Mouse (Mus musculus) adrenal gland, postnatal 4 days (tissue): ENCODE results near the gene Fzd7. TPM values are rescaled to one million over a fixed set of nuclear protein-coding genes. Genes with fewer than 3 reads are reported as not detected.

Experiments
- DNase-seq, 2 experiments: peaks; one replicate each; pipeline ENCODE4 v3.0.0; 2021 to 2022; ENCODE audit warnings: low spot score in 2 of 2, mixed read lengths in 2 of 2
- total RNA-seq, 2 experiments: library from RNA; stranded (reverse); gene quantifications; 2 replicates each; pipeline ENCODE4 v1.2.3; 2021

Gene Fzd7
- total RNA-seq, 2 experiments from 2014 or later = 23.6 to 28.7 TPM

- no peak for DNase-seq
These were observed 15.8 kb downstream of the Fzd7 start for GRCm38 (mm10) chr1:59497741-59498613.

DNA sequence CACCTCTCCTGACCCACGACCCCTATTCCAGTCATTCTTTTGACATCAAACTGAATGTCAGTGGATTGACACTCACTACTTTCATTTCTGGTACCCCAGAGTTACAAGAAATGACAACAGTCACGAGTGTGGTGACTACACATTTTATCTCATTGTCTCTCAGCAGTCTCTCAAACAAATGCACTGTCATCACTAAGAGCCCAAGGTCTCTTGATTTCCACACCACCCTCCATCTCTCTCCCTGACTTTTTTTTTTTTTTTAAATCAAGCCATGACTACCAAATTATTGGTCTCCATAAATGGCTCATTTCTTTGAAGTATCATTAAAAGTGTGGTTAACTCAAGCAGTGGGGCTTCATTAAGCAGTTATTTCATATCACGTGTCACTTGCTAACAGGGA, 17.1 kb downstream of the Fzd7 start:
- no peak for DNase-seq

- no peak for DNase-seq
These were observed 20.1 kb downstream of the Fzd7 start for GRCm38 (mm10) chr1:59502355-59502754.

- no peak for DNase-seq
These were observed 21.6 kb downstream of the Fzd7 start for GRCm38 (mm10) chr1:59503659-59504301.

DNA sequence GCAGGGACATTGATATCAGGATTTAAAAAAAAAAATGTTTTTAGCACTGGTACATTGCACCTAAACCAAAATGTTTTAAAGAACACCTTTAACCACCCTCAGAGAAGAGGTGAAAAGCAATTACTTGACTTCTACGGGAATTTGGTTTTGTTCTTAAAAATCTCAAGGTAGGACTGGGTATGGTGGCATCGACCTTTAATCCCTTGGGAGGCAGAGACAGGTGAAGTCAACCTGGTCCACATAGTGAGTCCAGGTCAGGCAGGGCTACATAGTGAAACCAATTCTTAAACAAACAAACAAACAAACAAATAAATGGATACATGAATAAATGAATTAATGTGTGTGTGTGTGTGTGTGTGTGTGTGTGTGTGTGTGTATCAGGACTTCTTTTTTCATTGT, 22.1 kb downstream of the Fzd7 start:
- no peak for DNase-seq

GRCm38 (mm10) chr1:59508463-59509139, 26.4 kb downstream of the Fzd7 start:
- DNase-seq = no peak

DNA sequence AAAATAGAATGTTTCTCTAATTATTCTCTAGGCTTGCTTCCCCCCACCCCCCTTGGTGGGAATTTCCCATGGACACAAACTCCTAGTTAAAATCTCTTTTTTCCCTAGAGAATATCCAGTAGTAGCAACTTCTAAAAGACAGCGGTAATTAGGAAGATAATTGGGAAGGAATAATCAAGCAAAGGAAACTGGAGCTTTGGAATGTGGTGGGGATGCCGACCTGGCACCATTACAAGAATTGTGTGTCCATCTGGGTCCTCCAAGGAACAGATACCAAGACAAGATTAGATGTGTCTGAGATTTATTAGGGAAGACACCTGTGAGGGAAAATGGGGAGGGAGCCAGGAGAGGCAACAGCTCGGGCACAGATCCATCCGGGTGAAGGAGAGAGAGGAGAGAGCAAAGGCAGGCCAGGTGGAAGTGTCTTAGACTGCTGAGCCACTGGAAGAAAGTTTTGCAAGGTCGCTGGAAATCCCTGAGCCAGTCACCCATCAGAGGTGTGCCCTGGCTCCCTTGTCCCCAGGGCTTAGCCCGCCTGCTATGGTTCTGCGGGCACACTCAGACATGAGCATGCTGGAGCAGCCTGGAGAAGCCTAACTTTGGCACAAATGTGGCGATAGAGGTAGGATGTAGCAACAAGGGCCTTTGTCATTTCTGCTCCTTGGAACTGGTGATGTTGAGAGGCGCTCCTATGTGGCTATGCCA, 29.5 kb downstream of the Fzd7 start:
- no peak for DNase-seq

- DNase-seq = no peak
These were observed 34.0 kb downstream of the Fzd7 start, which contains the start of gene Gm973 for GRCm38 (mm10) chr1:59516026-59516917. Gene Gm973 (plus strand): TSS chr1:59516264.

DNA sequence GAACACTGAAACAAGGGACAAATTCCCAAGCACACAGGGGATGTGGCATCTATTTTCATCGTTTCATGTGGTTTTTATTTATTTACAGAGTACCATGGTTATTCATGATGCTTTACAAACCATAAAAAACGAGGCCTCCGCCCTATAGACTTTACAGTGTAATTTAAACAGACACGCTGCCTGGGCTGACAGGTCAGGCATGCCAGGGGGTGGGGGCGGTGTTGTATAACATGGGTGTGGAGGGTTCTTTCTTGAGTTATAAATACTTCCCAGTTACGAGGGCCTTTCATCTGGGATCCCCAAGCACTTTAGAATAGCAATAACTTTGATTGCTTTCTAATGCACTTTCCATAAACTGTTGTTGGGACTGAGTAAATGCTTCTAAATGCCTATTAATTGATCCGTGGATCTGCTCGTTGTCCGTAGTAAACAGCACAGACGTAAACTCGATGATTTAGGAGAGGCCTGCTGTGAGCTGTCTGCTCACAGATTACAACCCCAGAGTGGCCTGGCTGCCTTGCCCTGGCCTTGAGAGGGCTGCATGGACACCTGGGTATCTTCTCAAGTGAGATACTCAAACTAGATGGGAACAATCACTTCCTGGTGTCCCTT, 38.1 kb downstream of the Fzd7 start:
- DNase-seq = no peak

GRCm38 (mm10) chr1:59522456-59522855, 40.2 kb downstream of the Fzd7 start:
- no peak for DNase-seq

GRCm38 (mm10) chr1:59523378-59523958, 41.2 kb downstream of the Fzd7 start:
- DNase-seq = no peak

GRCm38 (mm10) chr1:59524071-59524470, 41.8 kb downstream of the Fzd7 start:
- peak in 1 of 2 experiments; percentile 6 for DNase-seq

DNA sequence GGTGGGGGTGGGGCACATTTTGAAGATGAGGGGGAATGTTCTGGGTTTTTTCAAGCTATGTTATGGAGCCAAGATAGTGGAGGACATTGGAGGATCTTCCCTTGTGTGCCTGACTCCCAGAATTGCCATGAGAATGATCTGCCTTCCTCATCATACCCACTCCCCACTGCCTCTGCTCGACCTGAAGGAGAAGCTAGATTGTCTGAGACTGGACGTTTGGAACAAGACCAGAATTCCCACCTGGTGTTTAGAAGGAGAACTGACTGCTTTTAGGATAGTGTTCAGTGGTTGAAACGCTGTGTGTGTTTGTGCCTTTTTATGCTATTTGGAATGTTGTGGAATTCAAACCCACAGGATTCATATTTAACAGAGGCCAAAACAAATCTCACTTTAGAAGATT, 42.5 kb downstream of the Fzd7 start:
- DNase-seq = no peak

GRCm38 (mm10) chr1:59527219-59527618, 45.0 kb downstream of the Fzd7 start:
- no peak for DNase-seq

- no peak for DNase-seq
These were observed 53.0 kb downstream of the Fzd7 start for GRCm38 (mm10) chr1:59534976-59535810.
